Mouse (Mus musculus) heart, embryonic 15.5 days (tissue): ENCODE results near the gene Dzank1. TPM values are rescaled to one million over a fixed set of nuclear protein-coding genes. Genes with fewer than 3 reads are reported as not detected.
A peak's percentile ranks its signal among the peaks of the same experiment; 100 is the strongest.

ENCODE experiments used
- ATAC-seq: fragments of 200-750 bp; cut with Nextera tagmentation; replicated peaks from 2 replicates; pipeline ENCODE4 v1.8.0; 2017; ENCODE audit warnings: low read depth, moderate TSS enrichment; ENCODE audit not compliant: insufficient number of reproducible peaks, insufficient read depth, low FRiP score
- H3K27ac ChIP-seq: fragments of 300-500 bp; sonication (generic); 2 replicates; pipeline ENCODE4 v1.5.1; 2015; ENCODE audit warnings: mild to moderate bottlenecking, inconsistent platforms
- H3K27me3 ChIP-seq: fragments of 300-500 bp; sonication (generic); 2 replicates; pipeline ENCODE4 v1.6.1; 2015; ENCODE audit warnings: inconsistent platforms
- H3K36me3 ChIP-seq: fragments of 300-500 bp; sonication (generic); 2 replicates; pipeline ENCODE4 v1.6.1; 2015; ENCODE audit warnings: mild to moderate bottlenecking, inconsistent platforms
- H3K4me1 ChIP-seq: fragments of 300-500 bp; sonication (generic); replicated peaks from 2 replicates; pipeline ENCODE4 v1.6.1; 2015; ENCODE audit warnings: inconsistent platforms
- H3K4me2 ChIP-seq: fragments of 300-500 bp; sonication (generic); 2 replicates; pipeline ENCODE4 v1.6.1; 2015; ENCODE audit warnings: inconsistent platforms, mild to moderate bottlenecking, moderate library complexity
- H3K4me3 ChIP-seq: fragments of 300-500 bp; sonication (generic); 2 replicates; pipeline ENCODE4 v1.5.1; 2015; ENCODE audit warnings: mild to moderate bottlenecking, inconsistent platforms
- H3K9ac ChIP-seq: fragments of 300-500 bp; sonication (generic); 2 replicates; pipeline ENCODE4 v1.6.1; 2015; ENCODE audit warnings: mild to moderate bottlenecking, inconsistent platforms
- H3K9me3 ChIP-seq: fragments of 300-500 bp; sonication (generic); replicated peaks from 2 replicates; pipeline ENCODE4 v1.6.1; 2016; ENCODE audit warnings: inconsistent platforms
- WGBS: fragments of 180-500 bp; shearing (Covaris S2); methylation state at CpG from one replicate; pipeline ENCODE4 v1.1.7; 2015; ENCODE audit warnings: mixed read lengths; 5-methylcytosine and 5-hydroxymethylcytosine counted together
- polyA plus RNA-seq: library from polyadenylated mRNA; unstranded; fragments of >200 nt; fragmentation: Nextera tagmentation; extraction: Ambion mirVana; gene quantifications from 2 replicates; pipeline ENCODE4 v1.2.1, GENCODE M21; 2015

Dzank1 gene
- polyA plus RNA-seq, 1 experiment from 2014 or later: 0.66 TPM

- Histone ChIP-seq H3K27me3 (no peaks in the 10 kb centered on the region), H3K9me3 (no peaks in the 10 kb centered on the region), H3K4me3 (no peak overlapping the region), H3K36me3 (peaks cover 80% of the 10 kb centered on the region), H3K4me2 (no peak overlapping the region), H3K27ac (no peak overlapping the region), H3K9ac (no peak overlapping the region), H3K4me1 (no peaks in the 10 kb centered on the region)
- no peak for ATAC-seq
- WGBS: 95% methylated on average over 7 of the region's 7 CpGs
Observed at GRCm38 (mm10) chr2:144537123-144537522, 9.9 kb upstream of the Dzank1 start.

- ATAC-seq: peak; percentile 47
- no peaks in the 10 kb centered on the region for H3K9me3 ChIP-seq
- WGBS: 0% methylated on average over 25 of the region's 25 CpGs
- peak overlapping the region; percentile 81 for H3K4me3 ChIP-seq
- peak overlapping the region; percentile 86 for H3K27ac ChIP-seq
- H3K9ac ChIP-seq: peak overlapping the region; percentile 82
- H3K36me3 ChIP-seq: peaks cover 22% of the 10 kb centered on the region
- peaks cover 16% of the 10 kb centered on the region for H3K27me3 ChIP-seq
- peaks cover 14% of the 10 kb centered on the region for H3K4me1 ChIP-seq
- peak overlapping the region; percentile 73 for H3K4me2 ChIP-seq
Observed at GRCm38 (mm10) chr2:144527821-144528174, 584 bp upstream of the Dzank1 start.

DNA sequence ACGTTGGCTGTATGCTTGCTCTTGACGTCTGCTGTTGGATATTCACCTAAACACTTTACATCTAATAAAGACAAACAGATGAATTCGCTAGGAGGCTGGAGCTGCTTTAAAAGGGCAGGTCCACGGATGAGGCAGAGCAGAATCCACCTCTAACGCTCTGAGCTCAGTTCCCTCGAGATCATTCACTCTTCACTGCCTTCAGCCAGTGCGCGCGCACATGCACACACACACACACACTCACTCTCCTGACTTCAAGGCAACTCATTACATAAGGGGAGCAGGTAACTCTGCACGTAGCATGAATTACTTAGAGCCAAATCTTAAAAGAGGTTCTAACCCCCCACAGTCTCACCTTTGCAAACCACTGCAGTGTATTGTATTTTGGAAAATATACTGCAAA, 1.4 kb downstream of the Dzank1 start:
- Histone ChIP-seq H3K9ac (no peak overlapping the region), H3K27ac (no peak overlapping the region), H3K4me2 (no peak overlapping the region), H3K4me3 (no peak overlapping the region), H3K4me1 (peaks cover 14% of the 10 kb centered on the region), H3K36me3 (peaks cover 9% of the 10 kb centered on the region; the same call in 1 of the 2 replicates), H3K9me3 (no peaks in the 10 kb centered on the region), H3K27me3 (peaks cover 16% of the 10 kb centered on the region)
- ATAC-seq: no peak
- 57% methylated on average over 10 of the region's 10 CpGs for WGBS

- Histone ChIP-seq H3K4me1 (no peaks in the 10 kb centered on the region), H3K36me3 (no peaks in the 10 kb centered on the region), H3K4me3 (no peak overlapping the region), H3K9me3 (no peaks in the 10 kb centered on the region), H3K4me2 (no peak overlapping the region), H3K27me3 (0 out of 2 replicates have a peak, but pooled peaks cover under 1% of the 10 kb centered on the region), H3K9ac (no peak overlapping the region), H3K27ac (no peak overlapping the region)
- 63% methylated on average over 3 of the region's 3 CpGs for WGBS
- ATAC-seq: no peak
Observed at GRCm38 (mm10) chr2:144519772-144520171, 7.4 kb downstream of the Dzank1 start.

DNA sequence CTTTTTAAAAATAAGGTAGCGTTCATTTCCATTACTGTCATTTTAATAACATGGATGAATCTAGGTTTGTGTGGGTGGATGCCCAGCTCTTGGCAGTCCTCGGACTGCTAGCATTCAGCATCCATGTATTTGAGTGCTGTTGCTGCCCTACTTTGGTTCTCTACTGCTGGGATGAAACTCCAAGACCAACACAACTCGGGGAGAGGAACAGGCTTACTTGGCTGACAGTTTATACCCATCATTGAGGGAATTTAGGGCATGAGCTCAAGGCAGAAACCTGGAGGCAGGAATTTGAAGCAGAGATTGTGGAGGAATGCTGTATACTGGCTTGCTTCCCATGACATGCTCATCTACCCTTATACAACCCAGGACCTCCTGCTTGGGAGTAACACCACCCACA, 12.6 kb downstream of the Dzank1 start:
- H3K4me1 ChIP-seq: no peaks in the 10 kb centered on the region
- H3K9ac ChIP-seq: no peak overlapping the region
- H3K4me2 ChIP-seq: no peak overlapping the region
- H3K27ac ChIP-seq: no peak overlapping the region
- 79% methylated on average over 3 of the region's 3 CpGs for WGBS
- H3K9me3 ChIP-seq: no peaks in the 10 kb centered on the region
- no peaks in the 10 kb centered on the region for H3K36me3 ChIP-seq
- no peaks in the 10 kb centered on the region for H3K27me3 ChIP-seq
- no peak overlapping the region for H3K4me3 ChIP-seq
- no peak for ATAC-seq

- Histone ChIP-seq H3K4me3 (no peak overlapping the region), H3K27me3 (no peaks in the 10 kb centered on the region), H3K27ac (no peak overlapping the region), H3K9me3 (no peaks in the 10 kb centered on the region), H3K4me2 (no peak overlapping the region), H3K36me3 (no peaks in the 10 kb centered on the region), H3K9ac (no peak overlapping the region), H3K4me1 (no peaks in the 10 kb centered on the region)
- WGBS: 82% methylated on average over 6 of the region's 6 CpGs
- no peak for ATAC-seq
Observed at GRCm38 (mm10) chr2:144502134-144502533, 25.1 kb downstream of the Dzank1 start.

DNA sequence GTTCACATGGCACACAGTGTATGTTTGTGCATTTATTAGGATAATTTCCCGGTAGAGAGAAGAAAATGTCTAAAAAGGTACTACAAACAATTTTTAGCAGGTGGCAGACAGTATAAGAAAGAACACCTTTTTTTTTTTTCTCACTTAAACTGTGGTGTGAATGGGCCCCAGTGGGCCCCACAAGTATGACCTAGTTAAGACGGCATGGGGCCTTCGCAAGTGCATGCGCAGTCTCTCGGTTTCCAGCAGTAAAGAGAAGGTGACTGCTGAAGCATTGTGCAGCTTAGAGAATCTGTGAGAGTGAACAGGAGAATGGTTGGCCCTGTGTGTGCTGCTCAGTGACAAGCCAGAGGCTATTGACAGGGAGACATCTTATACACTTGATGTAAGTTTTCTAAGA, 37.9 kb downstream of the Dzank1 start:
- Histone ChIP-seq H3K9me3 (no peaks in the 10 kb centered on the region), H3K4me3 (no peak overlapping the region), H3K27ac (no peak overlapping the region), H3K9ac (no peak overlapping the region), H3K4me1 (no peaks in the 10 kb centered on the region), H3K27me3 (no peaks in the 10 kb centered on the region), H3K36me3 (no peaks in the 10 kb centered on the region), H3K4me2 (no peak overlapping the region)
- ATAC-seq: no peak
- WGBS: 83% methylated on average over 5 of the region's 5 CpGs

DNA sequence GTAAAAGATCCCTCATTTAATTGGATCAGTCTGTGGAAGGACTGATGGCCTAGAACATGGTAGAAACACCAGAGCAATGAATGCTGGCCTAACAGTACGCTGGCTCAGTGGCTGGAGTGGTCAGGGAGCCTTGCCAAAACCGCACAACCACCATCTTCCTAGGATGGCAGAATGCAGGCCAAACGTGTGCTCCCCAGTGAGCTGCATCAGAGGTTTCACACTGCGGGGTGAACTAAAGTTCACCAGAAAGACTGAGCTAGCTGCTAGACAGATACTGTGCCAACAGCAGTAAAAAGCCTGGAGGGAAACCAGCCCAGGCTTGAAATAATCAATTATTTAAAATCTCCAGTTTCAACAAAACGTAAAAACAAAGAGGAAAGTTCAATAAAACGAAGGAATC, 39.7 kb downstream of the Dzank1 start:
- no peak for ATAC-seq
- no peak overlapping the region for H3K4me2 ChIP-seq
- WGBS: 66% methylated on average over 6 of the region's 6 CpGs
- H3K27ac ChIP-seq: no peak overlapping the region
- no peak overlapping the region for H3K4me3 ChIP-seq
- H3K9me3 ChIP-seq: no peaks in the 10 kb centered on the region
- H3K27me3 ChIP-seq: no peaks in the 10 kb centered on the region
- no peak overlapping the region for H3K9ac ChIP-seq
- no peaks in the 10 kb centered on the region for H3K36me3 ChIP-seq
- no peaks in the 10 kb centered on the region for H3K4me1 ChIP-seq

DNA sequence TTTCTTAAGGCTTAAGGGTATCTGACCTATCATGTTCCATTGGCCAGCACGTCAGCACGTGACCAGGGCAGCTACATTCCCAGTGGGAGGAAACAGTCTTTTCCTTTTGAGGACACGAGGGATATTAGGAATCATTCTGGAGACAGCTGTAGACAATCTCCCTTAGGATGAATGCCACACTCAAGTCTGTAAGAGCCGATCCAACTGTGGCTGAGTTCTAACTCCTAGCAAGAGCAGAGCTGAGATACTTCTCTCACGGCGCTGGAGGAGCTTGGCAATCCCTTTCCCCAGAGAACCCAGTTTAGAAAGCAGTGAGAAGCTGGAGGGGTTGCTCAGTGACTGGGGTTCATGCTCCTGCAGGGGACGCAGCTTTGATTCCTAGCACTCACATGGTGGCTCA, 41.8 kb downstream of the Dzank1 start:
- no peak for ATAC-seq
- no peak overlapping the region for H3K9ac ChIP-seq
- no peaks in the 10 kb centered on the region for H3K9me3 ChIP-seq
- no peak overlapping the region for H3K4me3 ChIP-seq
- no peaks in the 10 kb centered on the region for H3K36me3 ChIP-seq
- WGBS: 69% methylated on average over 7 of the region's 7 CpGs
- H3K4me1 ChIP-seq: no peaks in the 10 kb centered on the region
- H3K4me2 ChIP-seq: no peak overlapping the region
- no peaks in the 10 kb centered on the region for H3K27me3 ChIP-seq
- no peak overlapping the region for H3K27ac ChIP-seq

DNA sequence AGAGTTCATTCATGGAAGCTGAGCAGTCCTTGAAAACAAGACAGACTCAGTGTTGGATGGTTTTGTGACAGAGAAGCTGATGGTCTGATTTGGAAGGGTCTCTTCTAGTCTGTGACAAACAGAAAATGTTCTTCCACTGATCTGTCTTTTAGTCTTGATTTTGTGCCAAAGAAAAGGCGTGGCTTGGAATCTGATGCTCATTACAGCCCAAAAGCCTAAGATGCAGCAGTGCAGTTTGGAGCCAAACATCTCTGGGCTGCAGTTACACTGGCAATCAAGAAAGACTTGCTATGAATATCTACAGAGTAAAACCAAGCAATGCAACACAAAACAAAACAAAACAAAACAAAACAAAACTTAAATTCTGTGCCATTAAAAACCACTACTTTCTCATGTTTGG, 43.1 kb downstream of the Dzank1 start:
- Histone ChIP-seq H3K9me3 (no peaks in the 10 kb centered on the region), H3K4me2 (no peak overlapping the region), H3K4me3 (no peak overlapping the region), H3K27ac (no peak overlapping the region), H3K9ac (no peak overlapping the region), H3K4me1 (no peaks in the 10 kb centered on the region), H3K27me3 (no peaks in the 10 kb centered on the region), H3K36me3 (no peaks in the 10 kb centered on the region)
- no peak for ATAC-seq
- 52% methylated on average over 1 of the region's 1 CpGs for WGBS

DNA sequence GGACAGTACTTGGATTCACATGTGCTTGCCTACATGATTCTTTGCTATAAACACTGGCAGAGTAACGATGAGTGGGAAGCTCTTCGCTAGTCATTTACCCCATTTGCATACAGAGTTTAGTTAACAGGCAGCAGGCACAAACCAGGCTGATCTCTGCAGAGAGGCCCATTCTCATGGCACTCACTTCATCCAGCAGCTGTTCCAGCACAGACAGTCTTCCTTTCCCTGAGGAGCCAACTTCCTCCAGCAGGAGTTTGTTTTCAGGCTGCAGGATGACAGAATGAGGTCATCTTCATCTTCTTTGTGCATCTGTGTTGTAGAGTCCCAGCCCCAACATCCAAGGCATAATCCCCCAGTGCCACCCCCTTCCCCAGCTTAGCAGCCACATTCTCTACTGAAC, 47.8 kb downstream of the Dzank1 start:
- Histone ChIP-seq H3K9ac (no peak overlapping the region), H3K27me3 (no peaks in the 10 kb centered on the region), H3K36me3 (no peaks in the 10 kb centered on the region), H3K27ac (no peak overlapping the region), H3K4me2 (no peak overlapping the region), H3K4me3 (no peak overlapping the region), H3K9me3 (no peaks in the 10 kb centered on the region), H3K4me1 (no peaks in the 10 kb centered on the region)
- ATAC-seq: no peak
- WGBS: 82% methylated on average over 2 of the region's 2 CpGs

GRCm38 (mm10) chr2:144467203-144467602, 60.0 kb downstream of the Dzank1 start:
- no peak for ATAC-seq
- no peak overlapping the region for H3K27ac ChIP-seq

More at GRCm38 (mm10) chr2:144467203-144467602, 60.0 kb downstream of the Dzank1 start:
- Histone ChIP-seq H3K36me3 (no peaks in the 10 kb centered on the region), H3K9ac (no peak overlapping the region), H3K4me2 (no peak overlapping the region), H3K27me3 (no peaks in the 10 kb centered on the region), H3K9me3 (no peaks in the 10 kb centered on the region), H3K4me3 (no peak overlapping the region), H3K4me1 (no peaks in the 10 kb centered on the region)
- 55% methylated on average over 5 of the region's 5 CpGs for WGBS
